ENCODE assay signal across 27 mouse cellular contexts in the genomic region with DNA sequence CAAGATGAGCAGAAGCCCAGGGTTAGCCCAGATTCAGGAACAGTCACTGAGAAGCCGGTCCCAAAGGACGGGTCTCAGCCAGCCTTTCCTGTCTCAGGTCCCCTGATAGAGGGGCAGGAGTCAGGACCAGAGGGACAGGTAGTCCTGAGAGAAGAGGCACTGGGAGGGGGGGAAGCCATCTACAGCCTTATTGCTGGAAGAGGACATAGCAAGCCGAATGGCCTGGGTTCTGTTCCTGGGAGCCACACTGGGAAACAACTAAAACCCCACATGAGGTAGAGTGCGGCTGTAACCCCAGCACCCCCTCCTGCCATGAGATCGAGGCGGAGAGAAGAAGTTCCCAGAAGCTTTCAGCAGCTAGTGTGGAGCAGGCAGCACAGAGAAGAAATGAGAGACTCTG. TPM values are rescaled to one million over a fixed set of nuclear protein-coding genes. Genes with fewer than 3 reads are reported as not detected.
DNase-seq lines count a peak whose midpoint lies in the region; ATAC-seq and TF ChIP-seq lines count a peak whose summit lies in the region.
"Had no signal": no experiment of that assay in that cellular context is flagged by ENCODE, and none has a peak within 500 bp of the region (broad histone marks: within the 10 kb centered on the region; RNA-seq: fewer than 3 reads in every experiment).

No protein-coding gene starts in this region.

- ATAC-seq in liver, embryonic 14.5 days (ENCODE audit: insufficient read depth): no peak

- no peaks in the 10 kb centered on the region for H3K9me3 ChIP-seq in ES-Bruce4 (replicated peaks; ENCODE audit: control insufficient read depth, insufficient read depth, low read length, poor library complexity, severe bottlenecking)
- no peaks in the 10 kb centered on the region for H3K9me3 ChIP-seq in liver, embryonic 14.5 days (ENCODE audit: control insufficient read depth, low read length)
- H3K9me3 ChIP-seq: embryonic facial prominence, embryonic 15.5 days had no signal

- no peak for TF ChIP-seq POLR2A in ES-Bruce4 (IDR thresholded peaks at IDR 0.05; ENCODE audit: insufficient read depth, low read length)

- no peak overlapping the region for H3K4me3 ChIP-seq in left cerebral cortex, adult 2 months
- H3K4me3 ChIP-seq in ES-Bruce4 (ENCODE audit: low read depth, low read length): no peak overlapping the region
- no peak overlapping the region for H3K4me3 ChIP-seq in liver, embryonic 14.5 days (ENCODE audit: insufficient read depth in 1 of 2, low read depth in 2 of 2, low read length in 2 of 2)
- H3K4me3 ChIP-seq: embryonic facial prominence, embryonic 15.5 days had no signal

- no peak overlapping the region for H3K9ac ChIP-seq in ES-Bruce4 (ENCODE audit: low read depth, poor library complexity, severe bottlenecking)
- H3K9ac ChIP-seq in liver, embryonic 14.5 days (replicated peaks): no peak overlapping the region
- H3K9ac ChIP-seq: embryonic facial prominence, embryonic 15.5 days had no signal

- no peak for DNase-seq in left cerebral cortex, adult 2 months (ENCODE audit: extremely low spot score in 1 of 2, low spot score in 2 of 2)
- no peak for DNase-seq in left cerebral cortex, adult 18-20 months (ENCODE audit: low spot score in 2 of 2)
- DNase-seq in ZHBTc4 (ENCODE audit: low read depth, low spot score): peak; percentile 34
- no peak for DNase-seq in liver, embryonic 14.5 days (ENCODE audit: low read depth in 3 of 3, low spot score in 3 of 3)
- DNase-seq in kidney, postnatal 36 days: no peak
- no peak for DNase-seq in cerebellum, adult 9-11 months
- DNase-seq: adrenal gland, postnatal 25 days; cerebellum, adult 11 months; cerebellum, postnatal 14 days; embryo, embryonic 11 days; kidney, adult 9 months; kidney, postnatal 25 days; lung, postnatal 10 days; midbrain, embryonic 14.5 days; right cerebral cortex, postnatal 4 days; thymus, postnatal 14 days had no signal

- H3K27me3 ChIP-seq in ES-Bruce4 (ENCODE audit: control insufficient read depth, insufficient read depth, low read length, poor library complexity, severe bottlenecking): no peaks in the 10 kb centered on the region
- no peaks in the 10 kb centered on the region for H3K27me3 ChIP-seq in liver, embryonic 14.5 days (ENCODE audit: control insufficient read depth, insufficient read depth, low read length)
- H3K27me3 ChIP-seq: embryonic facial prominence, embryonic 15.5 days had no signal

- WGBS in liver, embryonic 14.5 days (ENCODE audit: insufficient replicate concordance): 85% methylated on average over 6 of the region's 6 CpGs

- H3K4me1 ChIP-seq in ES-Bruce4 (ENCODE audit: control insufficient read depth, insufficient read depth, low read length): peaks cover 14% of the 10 kb centered on the region
- H3K4me1 ChIP-seq in liver, embryonic 14.5 days (replicated peaks; ENCODE audit: control insufficient read depth in 2 of 2, insufficient read depth in 2 of 2, low read length in 1 of 2): peaks cover 67 to 69% of the 10 kb centered on the region in 2 experiments

- intact Hi-C loops in left cerebral cortex, adult 2 months (cut with DNase I): no loop called here

- no peak for TF ChIP-seq CTCF in left cerebral cortex, adult 2 months (IDR thresholded peaks at IDR 0.05)
- no peak for TF ChIP-seq CTCF in ES-Bruce4 (IDR thresholded peaks at IDR 0.05; ENCODE audit: low read depth, low read length)
- TF ChIP-seq CTCF in liver, embryonic 14.5 days (IDR thresholded peaks at IDR 0.05; ENCODE audit: low read depth): no peak

- no peak overlapping the region for H3K4me2 ChIP-seq in liver, embryonic 14.5 days (ENCODE audit: low read depth)
- H3K4me2 ChIP-seq: embryonic facial prominence, embryonic 15.5 days had no signal

- TF ChIP-seq EP300 in ES-Bruce4 (IDR thresholded peaks at IDR 0.05; ENCODE audit: insufficient read depth, low read depth, low read length): no peak
- TF ChIP-seq EP300 in liver, embryonic 14.5 days (IDR thresholded peaks at IDR 0.05; ENCODE audit: low read depth): no peak

- peak overlapping the region; percentile 45 for H3K27ac ChIP-seq in left cerebral cortex, adult 2 months
- peak overlapping the region; percentile 4; the same call in 1 of the 2 replicates for H3K27ac ChIP-seq in ES-Bruce4 (ENCODE audit: insufficient read depth, low read length)
- peak overlapping the region; percentile 100 for H3K27ac ChIP-seq in liver, embryonic 14.5 days

- H3K36me3 ChIP-seq in ES-Bruce4 (ENCODE audit: control insufficient read depth, insufficient read depth, low read length, poor library complexity, severe bottlenecking): no peaks in the 10 kb centered on the region
- no peaks in the 10 kb centered on the region for H3K36me3 ChIP-seq in liver, embryonic 14.5 days (replicated peaks; ENCODE audit: control insufficient read depth, insufficient read depth, low read depth)
- H3K36me3 ChIP-seq: embryonic facial prominence, embryonic 15.5 days; G1E had no signal

RNA-seq across cellular contexts. Expression of gene Zdhhc19, which starts 17.9 kb away (rescaled TPM):
- total RNA-seq in left cerebral cortex, adult 2 months (2021): not detected
- not detected for total RNA-seq in left cerebral cortex, adult 18-20 months (2021)
- polyA plus RNA-seq in ES-Bruce4 (2011; ENCODE audit: insufficient read depth, insufficient read length, low read depth, missing spikeins): not detected in 2 replicates
- polyA plus RNA-seq in liver, embryonic 14.5 days (2012; rRNA removed): not detected in 2 replicates
- polyA plus RNA-seq in liver, embryonic 14.5 days (2014; fragmentation: Nextera tagmentation; extraction: Ambion mirVana): not detected in 2 replicates
- total RNA-seq: adrenal gland, postnatal 25 days; G1E; gastrocnemius, adult 8-10 months; layer of hippocampus, postnatal 10 days; left cerebral cortex, postnatal 10 days; megakaryocyte progenitor cell, adult 5-6 weeks had no signal
- polyA plus RNA-seq: embryonic facial prominence, embryonic 15.5 days; forebrain, embryonic 11.5 days; G1E; heart, postnatal 0 days; hindbrain, embryonic 11.5 days; limb, embryonic 14.5 days; midbrain, embryonic 14.5 days had no signal

RNA-seq across cellular contexts. Expression of gene Slc51a, which starts 26.3 kb away (rescaled TPM):
- total RNA-seq in left cerebral cortex, adult 2 months (2021): not detected
- not detected for total RNA-seq in left cerebral cortex, adult 18-20 months (2021)
- not detected in 2 replicates for polyA plus RNA-seq in ES-Bruce4 (2011; ENCODE audit: insufficient read depth, insufficient read length, low read depth, missing spikeins)
- 0.16 and 0.25 TPM in 2 replicates for polyA plus RNA-seq in liver, embryonic 14.5 days (2012; rRNA removed)
- 1.1 and 1.2 TPM in 2 replicates for polyA plus RNA-seq in liver, embryonic 14.5 days (2014; fragmentation: Nextera tagmentation; extraction: Ambion mirVana)
- total RNA-seq: adrenal gland, postnatal 25 days; gastrocnemius, adult 8-10 months; layer of hippocampus, postnatal 10 days; left cerebral cortex, postnatal 10 days had no signal
- polyA plus RNA-seq: embryonic facial prominence, embryonic 15.5 days; G1E; midbrain, embryonic 14.5 days had no signal

Comparison
In these comparisons a context has a peak if more than half of its experiments do, and no peak if none do; other contexts are left out.
1. H3K27ac ChIP-seq: peak in every context shown above with its lines; median percentile 100 in liver, embryonic 14.5 days; 45 in left cerebral cortex, adult 2 months; 4 in ES-Bruce4.